Mouse (Mus musculus): ENCODE measurements around the gene Cog4.

DNA sequence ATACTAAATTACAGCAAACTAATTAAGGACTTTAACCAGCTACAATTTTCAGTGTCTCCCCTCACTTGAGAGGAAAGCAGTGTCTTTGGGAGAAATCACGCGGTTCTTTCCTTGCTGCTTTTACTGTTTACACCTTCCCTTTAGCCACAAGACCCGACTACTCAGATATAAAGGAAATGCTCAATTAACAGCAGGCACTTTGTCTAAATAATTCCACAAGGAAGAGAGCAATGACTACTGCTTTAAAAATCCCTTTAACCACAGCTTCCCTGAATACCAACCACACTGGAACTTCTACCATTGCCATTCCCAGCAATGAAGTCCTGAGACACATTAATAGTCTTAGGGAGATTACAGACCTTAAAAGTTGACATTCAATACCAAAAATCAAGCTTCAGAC lies 17.9 kb upstream of the Cog4 start:
- TF ChIP-seq POLR2A (IDR thresholded peaks at IDR 0.05; ENCODE audit: borderline replicate concordance, insufficient read depth, low read length), result no peak
- TF ChIP-seq CTCF (IDR thresholded peaks at IDR 0.05; ENCODE audit: borderline replicate concordance, insufficient read depth, low read depth, low read length), result no peak
